Mouse (Mus musculus) heart, embryonic 11.5 days (tissue): Measurements from ENCODE around the gene Dxo. TPM values are rescaled to one million over a fixed set of nuclear protein-coding genes. Genes with fewer than 3 reads are reported as not detected.
A peak's percentile ranks its signal among the peaks of the same experiment; 100 is the strongest.

ENCODE experiments used
- ATAC-seq: fragments of 200-750 bp; cut with Nextera tagmentation; replicated peaks from 2 replicates; pipeline ENCODE4 v1.8.0; 2017; ENCODE audit warnings: moderate library complexity; ENCODE audit not compliant: insufficient number of reproducible peaks, low FRiP score, low TSS enrichment
- H3K27ac ChIP-seq: fragments of 300-500 bp; sonication (generic); 2 replicates; pipeline ENCODE4 v1.5.1; 2014; ENCODE audit warnings: mild to moderate bottlenecking, low read depth, low read length
- H3K27me3 ChIP-seq: fragments of 300-500 bp; sonication (generic); 2 replicates; pipeline ENCODE4 v1.6.1; 2014; ENCODE audit warnings: mild to moderate bottlenecking, low read length, mixed read lengths; ENCODE audit not compliant: control insufficient read depth, insufficient read depth
- H3K36me3 ChIP-seq: fragments of 300-500 bp; sonication (generic); 2 replicates; pipeline ENCODE4 v1.6.1; 2014; ENCODE audit warnings: mild to moderate bottlenecking, low read length, moderate library complexity, mixed read lengths; ENCODE audit not compliant: control insufficient read depth, insufficient read depth
- H3K4me1 ChIP-seq: fragments of 300-500 bp; sonication (generic); 2 replicates; pipeline ENCODE4 v1.6.1; 2014; ENCODE audit warnings: low read length; ENCODE audit not compliant: control insufficient read depth, insufficient read depth
- H3K4me2 ChIP-seq: fragments of 300-500 bp; sonication (generic); 2 replicates; pipeline ENCODE4 v1.6.1; 2014; ENCODE audit warnings: mild to moderate bottlenecking, moderate library complexity
- H3K4me3 ChIP-seq: fragments of 300-500 bp; sonication (generic); 2 replicates; pipeline ENCODE4 v1.5.1; 2014; ENCODE audit warnings: low read depth, low read length
- H3K9ac ChIP-seq: fragments of 300-500 bp; sonication (generic); 2 replicates; pipeline ENCODE4 v1.6.1; 2014; ENCODE audit warnings: mild to moderate bottlenecking, low read depth, low read length, moderate library complexity
- H3K9me3 ChIP-seq: fragments of 300-500 bp; sonication (generic); replicated peaks from 2 replicates; pipeline ENCODE4 v1.6.1; 2016; ENCODE audit warnings: low read length; ENCODE audit not compliant: control insufficient read depth
- WGBS: fragments of 180-500 bp; shearing (Covaris S2); extraction: QIAGEN DNeasy Blood & Tissue Kit; methylation state at CpG from one replicate; pipeline ENCODE4 v1.1.7; 2014; ENCODE audit not compliant: insufficient replicate concordance; 5-methylcytosine and 5-hydroxymethylcytosine counted together
- polyA plus RNA-seq: library from polyadenylated mRNA; unstranded; fragments of >200 nt; fragmentation: Nextera tagmentation; extraction: Ambion mirVana; gene quantifications from 2 replicates; pipeline ENCODE4 v1.2.1, GENCODE M21; 2014

Gene Dxo
- polyA plus RNA-seq, 1 experiment from 2014 or later = 37.3 TPM

DNA sequence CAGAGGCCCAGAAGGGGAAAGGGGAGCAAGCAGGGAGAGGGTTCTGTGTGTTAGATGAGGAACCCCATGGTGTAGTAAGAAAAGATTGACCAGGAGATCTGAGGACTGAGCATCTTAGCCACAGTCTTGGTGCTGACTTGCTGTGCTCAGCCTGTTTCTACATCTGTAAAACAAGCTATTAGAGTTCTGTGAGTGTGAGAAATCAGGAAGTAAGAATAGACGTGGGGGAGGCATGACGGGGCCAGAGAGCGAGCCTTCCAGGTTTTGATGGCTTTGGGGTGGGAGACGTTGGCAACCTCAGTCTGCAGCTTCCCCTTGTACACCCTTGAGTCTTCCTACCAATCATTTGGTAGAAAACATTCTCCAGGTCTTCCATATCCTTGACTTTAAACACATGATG is 21.9 kb downstream of the Dxo start:
- Histone ChIP-seq H3K27ac (no peak overlapping the region), H3K9me3 (no peaks in the 10 kb centered on the region), H3K4me2 (no peak overlapping the region), H3K4me3 (no peak overlapping the region), H3K4me1 (no peaks in the 10 kb centered on the region), H3K27me3 (peaks cover 9% of the 10 kb centered on the region), H3K36me3 (peaks cover 17% of the 10 kb centered on the region; the same call in 1 of the 2 replicates), H3K9ac (no peak overlapping the region)
- 87% methylated on average over 4 of the region's 4 CpGs for WGBS
- no peak for ATAC-seq

DNA sequence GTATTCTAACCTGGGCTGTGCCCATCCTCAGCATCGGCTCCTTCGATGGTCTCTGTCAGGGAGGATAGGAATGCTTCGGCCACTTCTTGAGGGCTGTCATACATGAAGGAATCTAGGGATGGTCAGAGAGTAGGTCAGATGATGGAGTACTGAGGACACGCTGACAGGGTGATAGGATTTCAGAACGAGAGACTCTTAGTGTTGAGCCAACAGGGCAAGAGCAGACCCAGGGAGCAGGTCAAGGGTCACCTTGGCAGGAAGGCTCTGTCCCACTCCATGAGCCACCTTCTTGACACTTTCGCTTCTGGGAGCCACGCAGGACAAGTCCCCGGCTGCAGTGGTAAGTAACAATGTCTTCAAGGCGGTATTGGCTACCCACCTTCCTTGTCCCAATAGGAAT is 23.7 kb downstream of the Dxo start:
- Histone ChIP-seq H3K36me3 (peaks cover 4% of the 10 kb centered on the region; the same call in 1 of the 2 replicates), H3K4me3 (no peak overlapping the region), H3K4me1 (no peaks in the 10 kb centered on the region), H3K9ac (no peak overlapping the region), H3K4me2 (no peak overlapping the region), H3K27ac (no peak overlapping the region), H3K27me3 (peaks cover 9% of the 10 kb centered on the region), H3K9me3 (no peaks in the 10 kb centered on the region)
- no peak for ATAC-seq
- WGBS = 76% methylated on average over 9 of the region's 9 CpGs

DNA sequence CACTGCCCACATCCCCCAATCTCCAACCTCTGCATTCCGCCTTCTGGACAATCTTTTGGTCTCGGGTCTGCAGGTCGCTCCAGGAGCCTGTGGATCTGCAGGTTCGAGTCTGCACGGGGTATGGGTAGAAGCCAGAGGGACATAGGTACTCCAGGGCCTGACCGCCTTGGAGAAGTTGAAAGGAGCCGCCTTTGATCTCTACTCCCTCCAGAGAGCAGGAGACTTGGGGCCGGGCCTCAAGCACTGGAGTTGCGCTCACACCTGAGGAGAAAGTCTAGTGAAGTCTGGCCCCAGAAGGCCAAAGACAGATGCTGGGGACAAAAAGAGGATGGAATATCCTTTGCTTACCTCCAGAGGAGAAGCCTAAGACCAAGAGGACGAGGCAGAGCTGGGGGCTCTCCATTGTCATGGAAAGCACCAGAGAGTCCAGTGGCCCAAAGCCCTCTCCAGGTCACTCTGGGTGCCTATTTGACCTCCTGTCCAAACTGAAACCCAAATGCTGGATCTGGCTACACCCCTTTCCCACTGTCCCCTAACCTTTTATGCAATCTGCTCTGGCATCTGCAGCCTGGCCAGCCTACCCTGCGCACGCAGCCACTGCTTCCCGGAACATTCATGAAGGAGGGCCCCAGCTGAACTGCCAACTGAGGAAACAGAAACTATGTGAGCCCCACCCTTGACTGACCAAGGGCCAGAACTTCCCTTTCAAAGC is 25.0 kb downstream of the Dxo start:
- 66% methylated on average over 13 of the region's 13 CpGs for WGBS
- Histone ChIP-seq H3K36me3 (no peaks in the 10 kb centered on the region), H3K4me2 (no peak overlapping the region), H3K27me3 (peaks cover 9% of the 10 kb centered on the region), H3K27ac (no peak overlapping the region), H3K4me3 (no peak overlapping the region), H3K9ac (no peak overlapping the region), H3K9me3 (no peaks in the 10 kb centered on the region), H3K4me1 (no peaks in the 10 kb centered on the region)
- no peak for ATAC-seq

DNA sequence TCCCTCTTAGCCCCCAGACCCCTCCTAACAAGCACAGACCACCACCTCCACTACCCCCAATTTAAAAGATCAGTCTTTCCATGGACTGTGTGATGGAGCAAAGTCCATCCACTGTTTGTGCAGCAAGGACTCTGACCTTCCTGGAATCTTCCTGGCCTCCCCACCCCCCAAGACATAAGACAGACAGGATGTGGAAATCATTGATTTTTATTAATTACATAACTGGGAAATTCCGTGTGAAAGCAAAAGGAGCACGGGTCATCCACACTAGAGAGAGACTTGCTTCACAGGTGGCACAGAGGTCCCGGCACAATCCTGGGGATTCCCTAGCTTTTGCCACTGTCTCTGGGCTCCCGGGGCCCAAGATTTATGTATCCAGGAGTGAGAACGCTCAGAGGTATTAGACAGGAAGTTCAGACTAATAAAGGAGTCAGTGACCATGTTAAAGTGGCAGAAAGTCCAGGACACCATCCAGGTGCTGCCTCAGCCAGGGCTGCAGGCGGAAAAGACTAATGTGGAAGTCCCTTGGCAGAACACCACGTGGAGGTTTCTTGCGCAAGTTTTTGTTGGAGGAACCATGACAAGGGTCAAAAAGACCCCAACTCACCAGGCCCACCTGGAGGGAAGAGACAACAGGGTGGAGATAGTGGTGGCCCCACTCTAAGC is 25.7 kb downstream of the Dxo start, which contains the start of gene Cfb:
Cfb (minus strand) TSS at position 103 of the 666 bp plus-strand sequence.
- H3K4me2 ChIP-seq = no peak within 1 kb of the TSS
- no peaks in the 10 kb centered on the region for H3K4me1 ChIP-seq
- 64% methylated on average over 8 of the region's 8 CpGs for WGBS
- no peaks in the 10 kb centered on the region for H3K36me3 ChIP-seq
- H3K9ac ChIP-seq = no peak within 1 kb of the TSS
- no peak within 1 kb of the TSS for H3K4me3 ChIP-seq
- no peak within 1 kb of the TSS for H3K27ac ChIP-seq
- peaks cover 9% of the 10 kb centered on the region for H3K27me3 ChIP-seq
- H3K9me3 ChIP-seq = no peaks in the 10 kb centered on the region
- no peak for ATAC-seq

DNA sequence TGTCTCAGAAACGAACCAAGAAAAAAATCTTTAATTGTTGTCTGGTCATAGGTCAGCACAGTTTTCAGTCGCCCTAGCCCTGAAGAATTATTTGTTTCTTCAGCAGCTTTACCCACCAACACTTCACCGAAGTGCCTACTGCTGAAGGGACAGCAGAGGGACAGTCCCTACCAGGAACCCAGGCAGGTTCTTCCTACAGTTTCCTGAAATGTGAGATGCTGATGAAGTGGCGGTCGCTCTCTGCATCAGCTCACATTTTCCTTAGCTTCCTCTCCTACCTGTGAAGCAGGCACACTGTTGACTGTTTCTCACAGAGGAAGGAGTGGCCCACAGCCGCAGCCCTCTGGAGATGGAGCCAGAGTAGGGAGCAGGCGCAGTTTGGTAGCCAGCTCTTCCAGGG is 29.2 kb downstream of the Dxo start:
- 59% methylated on average over 7 of the region's 7 CpGs for WGBS
- H3K27me3 ChIP-seq = peaks cover 9% of the 10 kb centered on the region
- H3K4me2 ChIP-seq = no peak overlapping the region
- H3K36me3 ChIP-seq = no peaks in the 10 kb centered on the region
- no peak overlapping the region for H3K4me3 ChIP-seq
- no peaks in the 10 kb centered on the region for H3K4me1 ChIP-seq
- H3K9me3 ChIP-seq = no peaks in the 10 kb centered on the region
- no peak for ATAC-seq
- no peak overlapping the region for H3K9ac ChIP-seq
- H3K27ac ChIP-seq = no peak overlapping the region

DNA sequence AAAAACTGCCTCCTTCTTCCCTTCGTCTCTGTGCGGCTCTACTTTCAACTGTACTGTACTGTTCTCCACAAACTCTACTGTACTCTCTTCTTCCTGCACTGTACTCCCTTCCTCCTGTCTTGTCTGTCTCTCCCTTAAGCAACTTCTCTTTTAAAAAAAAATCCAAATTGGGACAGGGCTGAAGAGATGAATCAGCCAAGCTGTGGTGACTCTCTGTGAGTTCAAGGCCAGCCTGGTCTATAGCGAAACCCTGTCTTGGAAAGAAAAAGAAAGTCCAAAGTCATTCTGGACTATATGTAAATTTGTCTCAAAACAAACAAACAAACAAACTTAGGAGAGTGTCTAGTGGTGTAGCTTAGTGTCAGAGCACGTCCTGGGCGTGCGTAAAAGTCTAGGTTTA is 37.5 kb downstream of the Dxo start:
- no peak overlapping the region for H3K4me2 ChIP-seq
- no peak overlapping the region for H3K4me3 ChIP-seq
- no peak overlapping the region for H3K9ac ChIP-seq
- ATAC-seq = no peak
- H3K27ac ChIP-seq = no peak overlapping the region
- no peaks in the 10 kb centered on the region for H3K27me3 ChIP-seq
- H3K4me1 ChIP-seq = peaks cover 2% of the 10 kb centered on the region; the same call in 1 of the 2 replicates
- H3K9me3 ChIP-seq = no peaks in the 10 kb centered on the region
- WGBS = 88% methylated on average over 6 of the region's 6 CpGs
- no peaks in the 10 kb centered on the region for H3K36me3 ChIP-seq

DNA sequence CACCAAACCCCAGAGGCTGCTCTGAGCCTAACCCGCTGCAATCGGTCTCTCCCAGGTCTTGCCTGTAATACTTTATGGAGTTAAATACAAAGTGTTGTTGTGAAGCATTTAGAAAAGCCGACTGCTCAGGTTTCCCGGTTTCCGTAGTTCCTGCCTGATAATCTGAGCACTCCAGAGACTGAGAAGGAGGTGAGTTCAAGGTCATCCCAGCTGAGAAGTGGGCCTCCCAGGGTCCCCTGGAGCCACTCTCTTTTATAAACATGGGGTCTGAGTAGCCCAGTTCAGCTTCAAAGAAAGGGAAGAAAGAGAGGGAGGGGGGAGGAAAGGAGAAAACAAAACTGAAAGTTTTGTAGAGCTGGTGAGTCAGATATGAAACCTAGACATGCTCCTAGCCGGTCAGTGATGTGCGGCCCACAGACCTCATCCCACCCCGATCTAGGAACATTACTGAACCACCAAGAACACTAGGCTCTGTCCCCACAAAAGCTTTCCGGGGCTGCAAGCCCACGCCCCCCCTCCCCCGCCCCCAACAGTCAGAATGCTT is 42.6 kb downstream of the Dxo start, which contains the start of gene Zbtb12:
Zbtb12 (plus strand) TSS at position 148 of the 544 bp plus-strand sequence.
- no peaks in the 10 kb centered on the region; the same call in 1 of the 2 replicates for H3K27me3 ChIP-seq
- H3K4me1 ChIP-seq = peaks cover 8% of the 10 kb centered on the region; the same call in 1 of the 2 replicates
- H3K36me3 ChIP-seq = no peaks in the 10 kb centered on the region
- ATAC-seq = no peak
- H3K4me3 ChIP-seq = no peak within 1 kb of the TSS
- no peak within 1 kb of the TSS for H3K4me2 ChIP-seq
- no peak within 1 kb of the TSS for H3K27ac ChIP-seq
- 55% methylated on average over 11 of the region's 11 CpGs for WGBS
- H3K9ac ChIP-seq = peak within 1 kb of the TSS; percentile 39; the same call in 1 of the 2 replicates
- H3K9me3 ChIP-seq = no peaks in the 10 kb centered on the region

DNA sequence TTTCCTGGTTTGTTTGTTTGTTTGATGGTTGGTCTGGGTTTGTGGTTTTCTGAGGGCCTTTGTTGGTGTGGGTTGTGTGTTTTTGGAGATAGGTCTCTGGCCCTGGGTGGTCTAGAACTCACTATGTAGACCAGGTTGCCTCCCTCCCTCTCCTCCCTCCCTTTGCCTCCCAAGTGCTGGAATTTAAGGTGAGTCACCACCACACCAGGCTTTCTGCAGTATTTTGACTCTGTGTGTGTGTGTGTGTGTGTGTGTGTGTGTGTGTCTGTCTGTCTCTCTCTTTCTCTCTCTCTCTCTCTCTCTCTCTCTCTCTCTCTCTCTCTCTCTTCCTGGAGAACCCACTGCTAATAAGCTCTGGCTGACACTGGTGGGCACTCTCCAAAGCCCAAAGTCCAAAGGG is 44.3 kb downstream of the Dxo start:
- no peak overlapping the region for H3K4me2 ChIP-seq
- peaks cover 8% of the 10 kb centered on the region; the same call in 1 of the 2 replicates for H3K4me1 ChIP-seq
- no peaks in the 10 kb centered on the region; the same call in 1 of the 2 replicates for H3K27me3 ChIP-seq
- no peaks in the 10 kb centered on the region for H3K36me3 ChIP-seq
- no peak for ATAC-seq
- no peak overlapping the region for H3K27ac ChIP-seq
- H3K9me3 ChIP-seq = no peaks in the 10 kb centered on the region
- no peak overlapping the region for H3K9ac ChIP-seq
- H3K4me3 ChIP-seq = no peak overlapping the region
